Mouse (Mus musculus) layer of hippocampus, adult 2 months (tissue): ENCODE measurements around the gene 2310050C09Rik. TPM values are rescaled to one million over a fixed set of nuclear protein-coding genes. Genes with fewer than 3 reads are reported as not detected.

ENCODE experiments used
- DNase-seq, 2 experiments: peaks; one replicate each; pipeline ENCODE4 v3.0.0; 2022; ENCODE audit warnings: low spot score in 2 of 2
- H3K27ac ChIP-seq: fragments of 200-600 bp; 2 replicates; pipeline ENCODE4 v1.8.1; 2022
- H3K4me3 ChIP-seq: fragments of 200-600 bp; 2 replicates; pipeline ENCODE4 v1.8.1; 2022; ENCODE audit warnings: mild to moderate bottlenecking
- CTCF ChIP-seq: fragments of 200-600 bp; conservative IDR thresholded peaks from 2 replicates; pipeline ENCODE4 v1.8.1; 2022; ENCODE audit warnings: antibody characterized with exemption, mild to moderate bottlenecking, moderate library complexity
- long read RNA-seq, 2 experiments: library from polyadenylated mRNA; stranded (forward); transcript quantifications; one replicate each; pipeline ENCODE4 v2.0.0; 2021; ENCODE audit warnings: borderline mapping rate in 2 of 2
- total RNA-seq, 2 experiments: library from RNA; stranded (reverse); gene quantifications; 2 replicates each; pipeline ENCODE4 v1.2.3; 2021

The 2310050C09Rik gene
- total RNA-seq: not detected
- long read RNA-seq, experiment 1: 0 reads
- long read RNA-seq, experiment 2: 0 reads

- Histone ChIP-seq H3K4me3 (no peak within 1 kb of the TSS), H3K27ac (no peak within 1 kb of the TSS)
- no peak for TF ChIP-seq CTCF
- no peak for DNase-seq
Measured at GRCm38 (mm10) chr3:92870116-92870515, at the start of gene 2310050C09Rik. 2310050C09Rik (minus strand) TSS chr3:92870216.

- Histone ChIP-seq H3K4me3 (no peak overlapping the region), H3K27ac (no peak overlapping the region)
- peak; percentile 3 to 29 for DNase-seq
- TF ChIP-seq CTCF: peak; percentile 83
Measured at GRCm38 (mm10) chr3:92907571-92907970, 37.6 kb upstream of the 2310050C09Rik start.

DNA sequence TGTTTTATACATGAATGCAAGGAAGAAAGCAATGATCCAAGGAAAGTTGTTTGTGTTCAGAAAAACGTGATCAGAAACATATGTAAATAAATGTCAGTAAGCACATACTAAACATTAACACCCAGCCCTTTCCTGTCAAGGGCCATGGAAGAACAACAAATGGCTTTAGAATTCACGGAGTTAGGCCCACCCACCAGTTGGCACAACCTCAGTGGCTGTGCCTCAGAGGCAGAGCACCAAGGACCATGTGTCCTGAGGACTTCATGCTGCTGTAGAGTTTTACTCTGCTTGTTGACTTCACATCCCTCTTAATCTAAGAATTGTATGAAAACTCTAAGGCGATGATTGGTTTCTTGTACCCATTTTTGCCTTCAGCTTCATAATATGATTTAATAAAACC lies 35.2 kb upstream of the 2310050C09Rik start:
- TF ChIP-seq CTCF: no peak
- no peak overlapping the region for H3K27ac ChIP-seq
- H3K4me3 ChIP-seq: no peak overlapping the region
- no peak for DNase-seq

GRCm38 (mm10) chr3:92903640-92904039 lies 33.6 kb upstream of the 2310050C09Rik start:
- TF ChIP-seq CTCF: peak; percentile 65
- no peak overlapping the region for H3K27ac ChIP-seq
- peak in 1 of 2 experiments; percentile 12 for DNase-seq

DNA sequence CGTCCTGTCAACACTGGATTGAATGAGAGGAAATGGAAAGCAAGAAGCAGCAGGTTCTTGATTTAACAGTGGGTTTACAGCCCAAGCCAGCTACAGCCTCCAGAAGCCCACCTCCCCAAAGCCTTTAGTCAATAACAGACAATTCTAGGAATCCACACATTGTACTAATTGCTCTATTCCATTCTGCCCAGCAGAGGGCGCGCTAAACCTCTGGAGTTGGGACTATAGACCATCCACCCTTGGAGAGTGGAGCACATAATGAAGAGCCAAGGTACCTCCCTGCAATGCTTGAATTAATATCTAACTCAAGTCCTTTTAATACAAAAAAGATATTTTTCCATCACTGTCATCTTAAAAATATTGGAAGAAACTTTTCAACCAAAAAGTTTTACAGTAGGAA lies 33.0 kb upstream of the 2310050C09Rik start:
- Histone ChIP-seq H3K27ac (no peak overlapping the region), H3K4me3 (no peak overlapping the region)
- DNase-seq: peak in 1 of 2 experiments; percentile 50
- TF ChIP-seq CTCF: peak; percentile 85

More at GRCm38 (mm10) chr3:92903640-92904039, 33.6 kb upstream of the 2310050C09Rik start:
- no peak overlapping the region for H3K4me3 ChIP-seq

DNA sequence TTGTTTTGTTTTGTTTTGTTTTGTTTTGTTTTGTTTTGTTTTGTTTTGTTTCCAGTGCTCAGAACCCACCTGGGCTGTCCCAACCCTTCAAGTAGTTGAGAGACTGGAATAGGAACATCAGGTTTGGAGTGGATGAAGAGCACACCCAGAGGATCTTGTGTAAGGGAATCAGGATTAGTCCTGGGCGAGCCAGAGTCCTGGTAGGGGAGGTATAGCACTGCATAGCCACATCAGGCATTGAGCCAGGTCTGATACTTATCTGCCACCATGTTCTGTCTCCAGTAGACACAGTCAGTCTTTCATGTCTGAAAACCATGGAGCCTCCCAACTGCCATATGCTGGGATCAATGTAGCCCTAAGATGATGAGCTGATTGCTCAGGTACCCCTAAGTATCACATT lies 24.5 kb upstream of the 2310050C09Rik start:
- DNase-seq: no peak
- H3K27ac ChIP-seq: no peak overlapping the region
- H3K4me3 ChIP-seq: no peak overlapping the region
- TF ChIP-seq CTCF: no peak

- no peak overlapping the region for H3K4me3 ChIP-seq
- DNase-seq: no peak
Measured at GRCm38 (mm10) chr3:92894063-92894462, 24.0 kb upstream of the 2310050C09Rik start.

GRCm38 (mm10) chr3:92874180-92874579 lies 4.2 kb upstream of the 2310050C09Rik start:
- no peak overlapping the region for H3K4me3 ChIP-seq
- no peak for TF ChIP-seq CTCF
- H3K27ac ChIP-seq: no peak overlapping the region
- DNase-seq: no peak

More at GRCm38 (mm10) chr3:92894063-92894462, 24.0 kb upstream of the 2310050C09Rik start:
- TF ChIP-seq CTCF: no peak
- no peak overlapping the region for H3K27ac ChIP-seq

DNA sequence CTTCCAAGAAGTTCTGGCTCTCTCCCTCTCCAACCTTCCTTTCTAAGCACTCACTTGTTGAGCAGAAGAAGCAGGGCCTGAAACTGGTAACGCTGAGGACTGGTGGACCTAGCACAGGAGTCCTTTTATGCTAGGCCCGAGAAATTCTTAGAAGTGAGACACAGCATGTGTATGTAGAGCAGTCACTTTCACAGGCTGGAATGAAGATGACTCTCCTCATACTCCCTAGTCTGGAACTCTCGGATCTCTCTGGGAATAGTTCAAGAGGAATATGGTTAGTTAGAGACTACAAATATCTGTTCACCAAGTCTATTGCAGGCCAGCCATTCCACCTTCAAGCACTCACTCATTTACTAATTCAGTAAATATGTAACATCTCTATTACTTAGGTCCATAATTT lies 18.8 kb downstream of the 2310050C09Rik start, which contains the start of gene Lce1l:
Gene Lce1l, minus strand, starts transcription at position 101 of the 400 bp plus-strand sequence.
- DNase-seq: no peak
- no peak for TF ChIP-seq CTCF
- Histone ChIP-seq H3K4me3 (no peak within 1 kb of the TSS), H3K27ac (no peak within 1 kb of the TSS)

GRCm38 (mm10) chr3:92827108-92827507 lies 42.9 kb downstream of the 2310050C09Rik start, which contains the start of gene Kprp:
Kprp (minus strand) TSS chr3:92827247.
- no peak for TF ChIP-seq CTCF
- DNase-seq: no peak
- Histone ChIP-seq H3K27ac (no peak within 1 kb of the TSS), H3K4me3 (no peak within 1 kb of the TSS)

- TF ChIP-seq CTCF: peak; percentile 46
- no peak for DNase-seq
- Histone ChIP-seq H3K4me3 (no peak overlapping the region), H3K27ac (no peak overlapping the region)
Measured at GRCm38 (mm10) chr3:92825808-92826207, 44.2 kb downstream of the 2310050C09Rik start.

Other genes with a start within 250 kb of the 2310050C09Rik start
- gene Lce6a, start 248.6 kb downstream of the 2310050C09Rik start, total RNA-seq: not detected
- gene Lce1a1, start 221.9 kb downstream of the 2310050C09Rik start, total RNA-seq: not detected
- not detected for gene Lce1b, start 213.3 kb downstream of the 2310050C09Rik start, total RNA-seq
- not detected for gene Lce1a2, start 199.9 kb downstream of the 2310050C09Rik start, total RNA-seq
- gene Lce1c, start 191.0 kb downstream of the 2310050C09Rik start, total RNA-seq: not detected
- not detected for gene Lce1d, start 183.0 kb downstream of the 2310050C09Rik start, total RNA-seq
- gene Lce1e, start 161.1 kb downstream of the 2310050C09Rik start, total RNA-seq: not detected
- not detected for gene Lce1f, start 149.9 kb downstream of the 2310050C09Rik start, total RNA-seq
- gene Gm38119, start 131.1 kb downstream of the 2310050C09Rik start, total RNA-seq: not detected
- gene Lce1g, start 117.9 kb downstream of the 2310050C09Rik start, total RNA-seq: not detected
- gene Lce1h, start 105.2 kb downstream of the 2310050C09Rik start, total RNA-seq: not detected
- gene Lce1i, start 91.3 kb downstream of the 2310050C09Rik start, total RNA-seq: not detected
- not detected for gene Lce1j, start 79.7 kb downstream of the 2310050C09Rik start, total RNA-seq
- not detected for gene Lce1k, start 62.3 kb downstream of the 2310050C09Rik start, total RNA-seq
- gene Kprp, start 43.0 kb downstream of the 2310050C09Rik start, total RNA-seq: not detected
- not detected for gene Lce1l, start 18.9 kb downstream of the 2310050C09Rik start, total RNA-seq
- gene Lce3a, start 56.0 kb upstream of the 2310050C09Rik start, total RNA-seq: not detected
- gene Lce3b, start 62.8 kb upstream of the 2310050C09Rik start, total RNA-seq: not detected
- not detected for gene Lce3c, start 74.3 kb upstream of the 2310050C09Rik start, total RNA-seq
- gene Lce3d, start 87.2 kb upstream of the 2310050C09Rik start, total RNA-seq: not detected
- gene Lce3e, start 96.8 kb upstream of the 2310050C09Rik start, total RNA-seq: not detected
- gene Lce3f, start 122.0 kb upstream of the 2310050C09Rik start, total RNA-seq: not detected
- not detected for gene Crct1, start 145.5 kb upstream of the 2310050C09Rik start, total RNA-seq
- gene Lce1m, start 148.8 kb upstream of the 2310050C09Rik start, total RNA-seq: not detected
- gene Gm4858, start 198.6 kb upstream of the 2310050C09Rik start, total RNA-seq: not detected